Mouse (Mus musculus): ENCODE results near the gene Fam160a1. TPM values are rescaled to one million over a fixed set of nuclear protein-coding genes. Genes with fewer than 3 reads are reported as not detected.

Fam160a1 gene
- total RNA-seq, 2 experiments from 2014 or later: 4.3 to 5.0 TPM

DNA sequence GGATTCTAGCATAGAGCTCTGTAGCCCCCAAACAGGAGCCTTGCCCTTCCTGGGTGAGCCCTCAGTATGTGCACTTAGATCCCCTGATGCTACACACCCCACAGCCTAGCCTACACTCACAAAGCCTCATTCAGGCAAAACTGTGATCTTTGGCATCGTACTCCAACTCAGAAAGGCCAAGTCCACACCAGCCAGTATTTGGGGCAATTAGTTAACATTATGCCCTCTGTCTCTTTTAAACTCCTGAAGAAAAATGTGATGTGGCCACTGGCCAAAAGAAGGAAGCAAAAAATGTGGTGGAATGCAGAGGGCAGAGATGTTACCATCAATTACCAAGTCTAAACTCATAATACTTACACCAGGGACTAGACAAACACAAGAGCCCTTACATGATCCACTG lies 14.7 kb upstream of the Fam160a1 start:
- no peak for DNase-seq (ENCODE audit: low spot score in 2 of 2)
- intact Hi-C loops (cut with DNase I): no loop called here

- intact Hi-C loops (cut with DNase I): no loop called here
- no peak for DNase-seq (ENCODE audit: low spot score in 2 of 2)
Measured at GRCm38 (mm10) chr3:85829047-85829446, 12.0 kb upstream of the Fam160a1 start.

- DNase-seq (ENCODE audit: low spot score in 2 of 2): no peak
- intact Hi-C loops (cut with DNase I): no loop called here
Measured at GRCm38 (mm10) chr3:85827815-85828214, 10.7 kb upstream of the Fam160a1 start.

- intact Hi-C loops (cut with DNase I): no loop called here
- no peak for DNase-seq (ENCODE audit: low spot score in 2 of 2)
Measured at GRCm38 (mm10) chr3:85827283-85827682, 10.2 kb upstream of the Fam160a1 start.

DNA sequence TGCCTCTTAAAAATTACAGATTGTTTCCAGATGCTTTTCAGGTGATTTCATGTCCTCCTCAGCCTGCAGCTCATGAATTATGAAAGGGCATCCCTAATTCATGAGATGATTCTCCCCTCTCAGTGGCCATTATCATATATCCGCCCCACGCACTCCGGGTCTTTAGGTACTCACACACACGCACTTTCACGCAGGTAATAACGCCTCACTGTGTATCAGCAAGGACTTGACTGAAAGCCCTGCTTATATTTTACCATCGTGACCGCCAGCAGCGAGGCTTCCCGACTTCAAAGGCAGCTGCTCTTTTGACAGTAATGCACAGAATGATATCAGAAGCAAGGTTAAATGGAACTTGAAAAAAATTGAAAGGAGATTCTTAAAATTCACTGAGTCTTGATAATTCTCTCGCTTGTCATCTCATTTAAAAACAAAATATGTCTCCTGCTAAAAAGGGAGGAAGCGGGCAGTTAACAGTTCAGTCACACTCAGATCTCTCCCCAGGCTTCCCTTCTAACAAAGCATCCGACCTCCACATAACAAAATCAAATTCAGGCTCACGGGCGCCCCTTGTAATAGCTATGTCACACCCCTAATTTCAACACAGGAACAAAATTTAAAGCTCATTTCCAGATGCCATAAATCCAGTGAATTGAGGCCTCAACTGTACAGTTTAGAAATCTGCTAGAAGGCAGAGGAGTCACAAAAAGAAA lies 3.9 kb upstream of the Fam160a1 start:
- no peak for DNase-seq (ENCODE audit: low spot score in 2 of 2)
- intact Hi-C loops (cut with DNase I): no loop called here

- intact Hi-C loops (cut with DNase I): no loop called here
- DNase-seq (ENCODE audit: low spot score in 2 of 2): no peak
Measured at GRCm38 (mm10) chr3:85819319-85819718, 2.2 kb upstream of the Fam160a1 start.

- intact Hi-C loops (cut with DNase I): no loop called here
- DNase-seq (ENCODE audit: low spot score in 2 of 2): peak; percentile 42 to 45
Measured at GRCm38 (mm10) chr3:85814241-85814640, 2.9 kb downstream of the Fam160a1 start.

DNA sequence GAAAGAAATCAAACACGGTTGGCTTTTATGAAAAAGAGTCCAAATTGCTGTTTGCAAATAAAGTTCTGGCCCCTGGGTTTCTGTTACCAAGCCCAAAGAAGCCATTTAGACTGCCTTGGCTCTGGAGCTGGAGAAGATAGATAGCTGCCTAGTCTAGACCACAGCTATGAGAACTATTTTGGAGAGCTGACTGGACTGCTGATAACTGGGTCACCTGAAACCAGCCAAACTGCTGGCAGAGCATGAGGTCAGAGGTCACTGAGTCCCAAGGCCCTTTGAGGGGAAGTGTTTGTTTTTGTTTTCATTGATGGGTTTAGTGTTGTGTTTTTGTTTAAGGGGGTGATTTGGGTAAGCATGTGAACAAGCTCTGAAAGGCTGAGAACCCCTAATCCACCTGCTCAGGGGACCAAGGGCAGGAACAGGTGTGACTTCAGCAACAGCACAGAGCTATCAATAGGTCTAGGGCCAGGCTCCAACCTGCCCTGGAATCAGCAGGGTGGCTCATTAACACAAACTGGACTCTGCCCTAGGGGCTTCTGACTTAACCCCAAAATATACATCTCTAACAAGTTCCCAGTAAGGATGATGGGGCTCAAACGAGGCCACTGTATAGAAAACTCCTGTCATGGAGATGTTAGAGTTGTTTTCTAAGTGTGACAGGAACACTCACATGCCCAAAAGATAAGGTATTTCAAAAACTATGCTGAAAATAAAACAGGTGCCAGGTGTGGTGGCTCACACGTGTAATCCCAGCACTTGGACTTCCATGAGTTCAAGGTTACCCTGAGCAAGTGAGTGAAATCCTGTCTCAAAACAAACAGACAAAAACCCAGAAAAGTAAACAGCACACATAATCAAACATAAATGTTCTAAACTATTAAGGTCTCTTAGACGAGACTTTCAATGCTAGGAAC lies 3.7 kb downstream of the Fam160a1 start:
- intact Hi-C loops (cut with DNase I): no loop called here
- no peak for DNase-seq (ENCODE audit: low spot score in 2 of 2)

- intact Hi-C loops (cut with DNase I): no loop called here
Measured at GRCm38 (mm10) chr3:85812010-85812409, 5.1 kb downstream of the Fam160a1 start.

GRCm38 (mm10) chr3:85793166-85793565 lies 23.9 kb downstream of the Fam160a1 start:
- intact Hi-C loops (cut with DNase I): no loop called here
- DNase-seq (ENCODE audit: low spot score in 2 of 2): no peak

More at GRCm38 (mm10) chr3:85812010-85812409, 5.1 kb downstream of the Fam160a1 start:
- DNase-seq (ENCODE audit: low spot score in 2 of 2): no peak

GRCm38 (mm10) chr3:85789748-85790147 lies 27.3 kb downstream of the Fam160a1 start:
- intact Hi-C loops (cut with DNase I): no loop called here
- DNase-seq (ENCODE audit: low spot score in 2 of 2): no peak

GRCm38 (mm10) chr3:85786501-85786900 lies 30.6 kb downstream of the Fam160a1 start:
- DNase-seq (ENCODE audit: low spot score in 2 of 2): no peak
- intact Hi-C loops (cut with DNase I): no loop called here

GRCm38 (mm10) chr3:85780906-85781305 lies 36.2 kb downstream of the Fam160a1 start:
- no peak for DNase-seq (ENCODE audit: low spot score in 2 of 2)
- intact Hi-C loops (cut with DNase I): no loop called here

GRCm38 (mm10) chr3:85780332-85780731 lies 36.8 kb downstream of the Fam160a1 start:
- DNase-seq (ENCODE audit: low spot score in 2 of 2): no peak
- intact Hi-C loops (cut with DNase I): no loop called here

DNA sequence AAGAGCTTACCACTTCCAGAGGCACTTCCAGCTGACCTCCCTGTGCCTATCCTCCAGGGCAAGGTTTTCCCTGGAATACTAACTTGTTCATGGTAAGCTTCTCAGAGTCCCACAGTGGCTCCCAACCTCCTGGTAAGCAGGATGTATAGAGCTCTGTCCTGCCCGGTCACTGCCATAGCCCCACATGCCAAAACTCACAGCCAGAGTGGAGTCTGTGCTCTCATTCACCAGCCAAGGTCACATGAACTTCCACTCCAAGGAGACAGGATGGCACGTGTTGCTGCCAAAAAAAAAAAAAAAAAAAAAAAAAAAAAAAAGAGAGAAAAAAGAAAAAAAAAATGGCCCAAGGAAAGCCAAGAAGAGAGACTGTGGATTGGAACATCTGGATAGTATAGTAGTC lies 39.2 kb downstream of the Fam160a1 start:
- intact Hi-C loops (cut with DNase I): no loop called here
- DNase-seq (ENCODE audit: low spot score in 2 of 2): no peak

DNA sequence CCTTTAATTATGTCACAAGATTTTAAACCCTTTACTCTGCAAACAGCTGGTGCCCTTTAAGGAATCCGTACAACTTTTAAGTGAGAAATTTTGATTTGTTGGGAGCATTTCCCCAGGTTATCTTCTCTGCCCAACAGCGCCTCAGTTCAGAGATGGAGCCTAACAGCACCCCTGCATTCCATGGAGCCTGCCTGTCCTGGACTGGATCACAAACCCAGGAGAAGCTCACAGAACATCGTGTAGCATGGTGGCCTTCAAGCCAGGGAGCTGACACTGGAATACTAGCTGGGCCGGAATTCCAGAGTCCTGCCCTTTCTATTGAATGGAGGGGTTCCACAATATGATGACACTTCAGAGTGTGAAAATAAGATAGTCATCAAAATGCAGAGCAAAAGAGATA lies 39.7 kb downstream of the Fam160a1 start:
- intact Hi-C loops (cut with DNase I): no loop called here
- DNase-seq (ENCODE audit: low spot score in 2 of 2): no peak

DNA sequence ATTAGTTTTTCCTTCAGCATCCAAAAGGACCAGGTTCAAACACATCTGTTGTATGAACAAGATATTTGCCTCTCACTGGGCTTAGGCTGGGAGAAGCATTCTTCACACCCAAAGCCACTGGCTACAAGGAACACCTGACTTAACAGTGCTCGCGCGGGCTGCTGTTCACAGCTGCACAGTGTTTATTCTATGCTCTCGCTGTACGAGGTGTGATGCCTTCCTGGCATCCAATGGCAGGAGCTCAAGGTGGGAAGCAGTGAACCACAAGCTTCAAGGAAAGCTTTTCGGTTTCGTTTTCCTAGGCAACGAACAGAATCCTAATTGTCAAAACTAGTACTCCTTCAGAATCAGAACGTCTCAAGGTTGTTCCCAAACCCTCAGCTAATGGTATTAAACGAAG lies 40.4 kb downstream of the Fam160a1 start:
- no peak for DNase-seq (ENCODE audit: low spot score in 2 of 2)
- intact Hi-C loops (cut with DNase I): no loop called here

DNA sequence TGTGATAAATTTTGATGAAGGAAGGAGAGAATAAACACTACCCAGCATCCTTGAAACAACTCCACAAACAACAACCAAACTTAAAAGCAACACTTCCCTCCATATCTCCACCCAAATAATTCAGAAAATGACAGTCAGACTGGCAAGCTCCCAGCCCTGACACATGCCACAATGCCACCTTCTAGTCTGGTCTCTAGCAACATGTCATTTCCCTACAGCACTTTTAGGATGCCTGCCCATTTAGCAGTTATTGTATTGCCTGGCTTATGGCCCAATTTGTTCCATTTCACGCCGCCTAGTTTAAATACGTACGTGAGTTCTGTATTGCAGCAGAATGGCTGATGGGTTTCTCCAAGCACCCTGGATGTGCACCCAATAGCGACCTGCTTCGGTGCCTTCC lies 41.0 kb downstream of the Fam160a1 start:
- intact Hi-C loops (cut with DNase I): no loop called here

DNA sequence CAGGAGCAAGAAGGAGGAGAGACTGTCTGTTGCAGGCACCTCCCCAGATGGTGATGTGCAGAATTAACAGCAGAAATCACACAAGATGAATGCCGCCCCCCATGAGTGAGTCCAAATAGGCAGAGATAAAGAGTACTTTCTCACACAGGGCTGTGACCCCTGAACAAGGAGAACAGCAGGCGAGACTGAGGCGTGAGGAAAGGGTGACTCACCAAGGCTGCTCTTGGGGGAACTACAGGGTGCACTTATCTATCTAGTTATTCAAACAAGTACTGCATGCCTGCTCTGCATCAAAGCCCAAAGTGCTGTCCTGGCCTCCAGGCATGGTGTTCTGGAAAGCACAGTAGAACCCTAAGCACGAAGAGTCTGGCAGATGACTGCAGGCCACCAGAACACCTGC lies 43.2 kb downstream of the Fam160a1 start:
- intact Hi-C loops (cut with DNase I): no loop called here
- no peak for DNase-seq (ENCODE audit: low spot score in 2 of 2)

More for the DNA sequence above, 41.0 kb downstream of the Fam160a1 start:
- no peak for DNase-seq (ENCODE audit: low spot score in 2 of 2)

- DNase-seq (ENCODE audit: low spot score in 2 of 2): no peak
- intact Hi-C loops (cut with DNase I): no loop called here
Measured at GRCm38 (mm10) chr3:85773425-85773824, 43.7 kb downstream of the Fam160a1 start.

DNA sequence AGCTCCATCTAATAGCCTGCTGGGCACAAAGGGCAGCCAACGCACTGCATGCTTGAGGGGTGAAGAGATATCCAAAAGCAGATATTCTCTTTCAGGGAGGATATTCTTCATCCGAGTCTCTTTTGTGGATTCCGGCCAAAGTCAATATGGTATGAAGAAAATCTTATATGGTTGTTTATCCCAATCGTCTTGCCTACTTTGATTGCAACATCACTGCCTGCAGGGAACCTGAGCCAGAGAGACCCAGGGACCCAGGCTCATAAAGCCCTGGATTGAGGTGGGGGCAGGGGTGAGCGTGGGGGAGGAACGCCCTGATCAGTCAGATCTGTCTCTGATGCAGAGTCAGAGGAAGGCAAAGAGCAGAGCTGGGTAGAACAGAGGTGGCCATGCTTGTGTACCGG lies 52.2 kb downstream of the Fam160a1 start:
- intact Hi-C loops (cut with DNase I): no loop called here
- no peak for DNase-seq (ENCODE audit: low spot score in 2 of 2)

All from left cerebral cortex, postnatal 36 days (tissue).